Mouse (Mus musculus) thymus, adult 2 months (tissue): ENCODE measurements around the gene Ahcy. TPM values are rescaled to one million over a fixed set of nuclear protein-coding genes. Genes with fewer than 3 reads are reported as not detected.
A peak's percentile ranks its signal among the peaks of the same experiment; 100 is the strongest.
"Not testable (repeated sequence)": the region's sequence is repeated elsewhere in the genome, so short reads cannot be mapped to it uniquely, and the experiment has no call there.

ENCODE experiments used
- DNase-seq: peaks from one replicate; pipeline ENCODE4 v3.0.0; 2021
- H3K27ac ChIP-seq: fragments of 200-500 bp; 2 replicates; pipeline ENCODE4 v1.5.1; 2012; ENCODE audit warnings: low read length, control low read depth; ENCODE audit not compliant: control insufficient read depth, insufficient read depth
- H3K27me3 ChIP-seq: fragments of 200-500 bp; 2 replicates; pipeline ENCODE4 v1.6.1; 2012; ENCODE audit warnings: mild to moderate bottlenecking, low read length, moderate library complexity, mixed read lengths; ENCODE audit not compliant: control insufficient read depth, insufficient read depth
- H3K36me3 ChIP-seq: fragments of 200-500 bp; 2 replicates; pipeline ENCODE4 v1.6.1; 2012; ENCODE audit warnings: mild to moderate bottlenecking, low read length, moderate library complexity; ENCODE audit not compliant: control insufficient read depth, insufficient read depth
- H3K4me1 ChIP-seq: fragments of 200-500 bp; replicated peaks from 2 replicates; pipeline ENCODE4 v1.6.1; 2012; ENCODE audit warnings: low read length; ENCODE audit not compliant: control insufficient read depth, insufficient read depth
- H3K4me3 ChIP-seq: fragments of 200-500 bp; 2 replicates; pipeline ENCODE4 v1.5.1; 2012; ENCODE audit warnings: mild to moderate bottlenecking, low read length, control low read depth, moderate library complexity; ENCODE audit not compliant: control insufficient read depth, insufficient read depth
- CTCF ChIP-seq: fragments of 200-500 bp; IDR thresholded peaks from 2 replicates; pipeline ENCODE4 v1.5.1; 2012; ENCODE audit warnings: mild to moderate bottlenecking, control low read depth, low read length, moderate library complexity, borderline replicate concordance; ENCODE audit not compliant: control insufficient read depth, poor library complexity, insufficient read depth; ENCODE audit errors: extremely low read depth
- POLR2A ChIP-seq: fragments of 200-500 bp; IDR thresholded peaks from 2 replicates; pipeline ENCODE4 v1.6.1; 2012; ENCODE audit warnings: mild to moderate bottlenecking, low read length, control low read depth, moderate library complexity; ENCODE audit not compliant: control insufficient read depth, poor library complexity, insufficient read depth; ENCODE audit errors: extremely low read depth
- WGBS: fragments of 180-500 bp; shearing (Covaris S2); methylation state at CpG from one replicate; pipeline ENCODE4 v1.1.7; 2018; 5-methylcytosine and 5-hydroxymethylcytosine counted together
- polyA plus RNA-seq: library from polyadenylated mRNA; depleted of rRNA; stranded (reverse); fragments of >200 nt; gene quantifications from 2 replicates; pipeline ENCODE4 v1.2.3, GENCODE M21; 2012; rRNA removed

Ahcy gene
- polyA plus RNA-seq, result 90.7 and 99.4 TPM in 2 replicates

GRCm38 (mm10) chr2:155073978-155074765 is at the start of gene Ahcy:
Ahcy (minus strand) TSS chr2:155074497.
- DNase-seq, result peak; percentile 88
- Histone ChIP-seq H3K36me3 (no peaks in the 10 kb centered on the region), H3K4me1 (peaks cover 14% of the 10 kb centered on the region), H3K27me3 (no peaks in the 10 kb centered on the region), H3K4me3 (peak within 1 kb of the TSS; percentile 77), H3K27ac (peak within 1 kb of the TSS; percentile 69)
- TF ChIP-seq CTCF (0 out of 2 replicates have a peak, but pooled peaks have one; percentile 23), POLR2A (peak; percentile 57)
- under 1% methylated on average over 56 of the region's 56 CpGs for WGBS

GRCm38 (mm10) chr2:155115216-155115830 is 41.0 kb upstream of the Ahcy start:
- Histone ChIP-seq H3K27ac (no peak overlapping the region), H3K4me3 (no peak overlapping the region), H3K4me1 (no peaks in the 10 kb centered on the region), H3K27me3 (no peaks in the 10 kb centered on the region), H3K36me3 (no peaks in the 10 kb centered on the region)
- 81% methylated on average over 7 of the region's 7 CpGs for WGBS
- no peak for DNase-seq
- TF ChIP-seq CTCF (no peak), POLR2A (no peak)

- not testable (repeated sequence) for H3K27me3 ChIP-seq, H3K4me3 ChIP-seq, H3K4me1 ChIP-seq, DNase-seq, H3K27ac ChIP-seq, H3K36me3 ChIP-seq
- 59% methylated on average over 9 of the region's 9 CpGs for WGBS
These were observed 33.0 kb upstream of the Ahcy start for GRCm38 (mm10) chr2:155107276-155107675.

- WGBS, result 95% methylated on average over 6 of the region's 6 CpGs
- TF ChIP-seq POLR2A (no peak), CTCF (no peak)
- Histone ChIP-seq H3K27me3 (no peaks in the 10 kb centered on the region), H3K4me1 (no peaks in the 10 kb centered on the region), H3K36me3 (no peaks in the 10 kb centered on the region), H3K4me3 (no peak overlapping the region), H3K27ac (no peak overlapping the region)
- DNase-seq, result no peak
These were observed 29.3 kb upstream of the Ahcy start for GRCm38 (mm10) chr2:155103607-155104006.

- no peak overlapping the region for H3K4me3 ChIP-seq
- TF ChIP-seq CTCF (no peak), POLR2A (no peak)
- no peaks in the 10 kb centered on the region for H3K36me3 ChIP-seq
- DNase-seq, result no peak
- no peak overlapping the region for H3K27ac ChIP-seq
- no peaks in the 10 kb centered on the region for H3K27me3 ChIP-seq
- WGBS, result 81% methylated on average over 6 of the region's 6 CpGs
- no peaks in the 10 kb centered on the region for H3K4me1 ChIP-seq
These were observed 27.5 kb upstream of the Ahcy start for GRCm38 (mm10) chr2:155101761-155102181.

- H3K4me3 ChIP-seq, result no peak overlapping the region
- no peak overlapping the region for H3K27ac ChIP-seq
- TF ChIP-seq CTCF (no peak), POLR2A (no peak)
- WGBS, result 41% methylated on average over 3 of the region's 3 CpGs
- DNase-seq, result no peak
- no peaks in the 10 kb centered on the region for H3K36me3 ChIP-seq
- H3K27me3 ChIP-seq, result no peaks in the 10 kb centered on the region
- no peaks in the 10 kb centered on the region for H3K4me1 ChIP-seq
These were observed 26.5 kb upstream of the Ahcy start for GRCm38 (mm10) chr2:155100796-155101259.
